Mouse (Mus musculus) G1E-ER4 (cell line): ENCODE measurements around the gene Fpgs. TPM values are rescaled to one million over a fixed set of nuclear protein-coding genes. Genes with fewer than 3 reads are reported as not detected.

Source experiments
- GATA1 ChIP-seq: IDR thresholded peaks from one replicate; pipeline ENCODE4 v1.8.0; 2012; ENCODE audit warnings: low read length, inconsistent platforms
- polyA plus RNA-seq: library from polyadenylated mRNA; stranded (reverse); fragments of >175 nt; gene quantifications from 2 replicates; pipeline ENCODE4 v1.2.3, GENCODE M21; 2012

Gene Fpgs
- polyA plus RNA-seq, 1 experiment: 172 TPM

DNA sequence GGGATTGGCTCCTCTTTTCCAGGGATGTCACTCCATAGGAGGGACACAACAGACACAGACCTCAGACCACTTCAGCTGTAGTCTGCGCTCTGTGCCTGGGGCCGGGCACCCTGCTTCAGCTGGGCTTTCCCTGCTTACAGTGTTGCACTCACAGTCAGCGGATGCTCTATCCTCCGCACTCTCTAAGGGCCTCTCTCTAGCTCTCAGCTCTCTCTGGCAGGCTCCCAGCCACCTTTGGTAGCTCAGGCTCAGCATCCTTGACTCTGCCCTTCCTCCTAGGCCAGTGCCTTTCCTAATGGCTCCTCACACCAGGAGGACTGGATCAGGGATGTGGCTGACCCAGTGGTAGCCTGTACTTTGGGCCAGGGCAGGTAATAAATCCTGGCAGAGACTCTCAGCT lies 28.0 kb upstream of the Fpgs start:
- no peak for TF ChIP-seq GATA1

DNA sequence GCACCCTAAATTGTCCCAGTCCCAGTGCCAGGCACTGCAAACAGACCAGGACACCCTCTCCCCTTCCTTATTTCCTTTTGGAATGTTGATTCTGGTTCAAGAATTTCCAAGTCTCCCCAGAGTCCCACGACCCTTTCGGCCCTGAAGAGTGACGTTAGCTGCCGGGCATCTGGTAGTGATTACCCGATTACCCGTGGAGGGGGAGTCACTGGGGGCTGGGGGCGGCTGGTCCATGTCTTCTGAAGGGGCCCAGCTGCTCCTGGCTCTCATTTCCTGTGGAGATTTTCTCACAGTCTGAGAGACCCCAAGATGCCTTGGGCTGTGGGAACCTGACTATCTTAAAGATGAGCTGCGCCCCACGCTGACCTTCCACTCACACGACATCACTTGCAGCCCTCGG lies 26.9 kb upstream of the Fpgs start:
- no peak for TF ChIP-seq GATA1

DNA sequence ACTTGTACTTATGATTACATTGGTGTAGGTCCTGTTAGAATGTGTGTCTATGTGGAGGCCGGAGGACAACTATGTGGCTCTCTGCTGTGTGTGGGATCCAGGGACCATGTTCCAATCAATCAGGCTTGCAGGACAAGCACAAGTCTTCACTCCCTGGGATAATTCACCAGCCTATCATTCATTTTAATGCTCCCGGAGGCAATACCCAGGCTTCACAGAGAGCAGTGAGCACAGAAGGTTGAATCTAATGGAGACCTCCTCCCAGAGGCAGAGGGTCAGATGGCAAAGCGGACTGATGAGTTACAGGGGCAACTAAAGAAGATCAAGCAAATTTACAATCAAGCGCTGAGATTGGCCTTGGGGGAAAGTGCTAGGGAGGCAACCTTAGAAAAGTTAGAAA lies 25.6 kb upstream of the Fpgs start:
- no peak for TF ChIP-seq GATA1

DNA sequence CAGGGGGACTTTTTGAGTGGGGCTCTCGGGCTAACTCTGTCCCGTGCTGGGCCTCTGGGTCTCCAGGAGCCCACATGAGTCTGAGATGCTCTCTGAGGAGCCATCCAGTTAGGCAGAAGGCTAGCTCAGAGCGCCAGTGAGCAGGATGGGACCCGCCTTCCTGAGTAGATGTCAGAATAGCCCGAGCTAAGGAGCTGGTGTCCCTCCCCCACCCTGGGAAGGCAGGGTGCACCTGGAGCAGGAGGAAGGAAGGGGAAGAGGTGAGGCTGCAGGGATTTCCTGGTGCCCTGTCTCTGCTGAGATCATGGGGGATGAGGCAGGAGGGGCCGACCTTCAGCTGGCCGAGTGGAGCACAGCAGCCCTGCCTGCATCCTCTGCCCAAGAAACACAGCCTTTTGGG lies 24.5 kb upstream of the Fpgs start:
- no peak for TF ChIP-seq GATA1

DNA sequence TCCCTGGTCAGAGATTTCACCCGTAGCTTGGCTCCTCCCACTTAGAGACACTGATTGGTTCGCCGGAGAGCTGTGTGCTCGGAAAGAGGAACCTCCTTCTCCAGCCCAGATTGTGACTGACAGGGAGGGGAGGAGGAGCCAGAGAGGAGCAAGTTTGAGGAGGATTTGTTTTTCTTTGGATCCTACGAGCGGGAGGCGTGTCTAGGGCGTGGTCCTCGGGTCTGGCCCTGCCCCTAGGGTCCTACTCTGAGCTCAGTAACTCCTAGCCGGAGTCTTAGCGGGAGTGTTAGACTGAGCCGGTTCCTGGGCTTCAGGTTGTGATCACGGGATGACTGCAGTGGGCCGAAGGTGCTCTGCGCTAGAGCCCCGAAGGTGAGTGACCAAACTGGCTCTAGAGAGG lies 23.5 kb upstream of the Fpgs start:
- TF ChIP-seq GATA1: no peak

DNA sequence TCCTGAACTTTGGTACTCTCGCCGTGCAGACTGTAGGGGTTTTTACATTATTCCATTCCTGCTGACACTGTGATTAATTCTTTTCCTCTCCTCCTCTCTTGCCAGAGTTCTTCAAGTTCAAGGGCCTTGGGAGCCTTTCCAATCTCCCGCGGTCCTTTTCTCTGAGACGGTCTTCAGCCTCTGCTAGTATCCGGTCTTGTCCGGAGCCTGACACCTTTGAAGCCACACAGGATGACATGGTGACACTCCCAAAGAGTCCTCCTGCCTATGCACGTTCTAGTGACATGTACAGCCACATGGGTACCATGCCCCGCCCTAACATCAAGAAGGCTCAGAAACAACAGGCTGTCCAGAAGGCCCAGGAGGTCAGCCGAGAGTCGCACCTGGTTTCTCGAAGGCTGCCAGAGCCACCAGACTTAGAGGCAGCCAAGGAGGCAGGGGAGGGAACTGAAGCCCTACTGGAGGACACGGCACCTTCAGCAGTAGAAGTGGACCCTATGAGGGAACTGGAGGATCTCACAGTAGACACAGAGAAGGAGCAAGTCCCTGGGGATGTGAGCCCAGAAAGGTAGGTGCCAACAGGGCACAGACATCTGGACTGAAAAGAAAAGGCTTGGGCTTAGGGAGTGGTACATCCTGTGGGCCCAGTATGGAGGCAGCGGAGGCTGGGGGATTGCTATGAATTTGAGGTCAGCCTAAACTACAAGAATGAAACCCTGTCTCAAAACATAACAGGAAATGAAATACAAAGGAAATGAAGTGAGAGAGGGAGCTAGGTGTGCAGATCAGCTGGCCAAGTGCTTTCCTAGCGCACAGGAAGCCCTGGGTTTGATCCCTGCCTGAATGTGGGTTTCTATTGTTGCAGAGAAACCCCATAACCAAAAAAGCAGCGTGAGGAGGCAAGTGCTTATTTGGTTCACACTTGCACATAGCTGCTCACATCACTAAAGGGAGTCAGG lies 21.2 kb upstream of the Fpgs start:
- no peak for TF ChIP-seq GATA1

DNA sequence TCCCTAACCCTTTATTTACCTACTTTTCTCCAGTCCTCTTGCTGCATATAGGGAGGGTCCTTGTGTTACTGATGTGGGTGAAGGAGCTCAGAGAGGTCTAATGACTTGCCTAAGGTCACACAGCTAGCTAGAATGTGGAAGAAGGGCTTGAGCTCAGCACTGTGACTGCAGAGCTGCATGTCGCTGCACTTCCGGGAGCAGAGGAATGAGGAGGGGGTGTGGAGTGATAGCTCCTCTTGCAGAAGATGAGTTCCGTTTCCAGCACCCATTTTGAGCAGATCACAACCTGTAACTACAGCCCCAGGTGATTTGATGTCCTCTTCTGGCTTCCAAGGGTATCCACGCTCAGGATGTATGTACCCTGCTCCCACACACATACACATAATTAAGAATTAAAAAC lies 20.2 kb upstream of the Fpgs start:
- no peak for TF ChIP-seq GATA1

DNA sequence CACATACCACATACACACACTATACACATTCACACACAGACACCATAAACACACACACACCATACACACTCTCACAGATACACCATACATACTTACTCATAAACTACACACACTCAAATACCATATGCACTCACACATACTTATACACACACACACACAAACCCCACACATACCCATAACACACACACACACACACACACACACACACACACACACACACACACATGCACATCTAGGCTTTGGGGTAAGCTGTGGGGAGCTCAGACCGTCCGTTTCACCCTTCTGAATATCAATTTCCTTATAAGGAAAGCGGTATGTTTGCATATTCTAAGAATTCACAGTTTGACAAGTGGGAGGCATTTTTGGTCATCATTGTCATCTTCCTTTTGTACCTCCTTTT lies 18.6 kb upstream of the Fpgs start:
- TF ChIP-seq GATA1: no peak

DNA sequence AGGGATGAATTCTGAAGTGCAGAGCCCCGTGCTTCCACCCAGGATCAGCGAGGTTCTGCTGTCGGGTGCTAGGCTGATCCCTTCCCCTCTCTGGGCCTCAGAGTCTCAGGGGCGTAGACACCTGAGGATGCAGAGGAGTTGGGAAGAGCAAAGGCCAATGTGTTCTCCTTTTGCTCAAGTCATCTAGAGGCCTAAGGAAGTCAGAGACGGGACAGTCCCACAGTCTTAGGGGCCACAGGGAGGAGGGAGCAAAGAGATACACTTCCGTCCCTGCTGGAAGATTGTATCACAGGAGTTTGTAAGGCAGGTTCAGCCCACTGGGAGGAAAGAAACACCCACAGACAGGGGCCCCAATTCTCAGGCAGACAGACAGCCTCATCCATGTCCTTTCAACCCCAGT lies 18.1 kb upstream of the Fpgs start:
- no peak for TF ChIP-seq GATA1

DNA sequence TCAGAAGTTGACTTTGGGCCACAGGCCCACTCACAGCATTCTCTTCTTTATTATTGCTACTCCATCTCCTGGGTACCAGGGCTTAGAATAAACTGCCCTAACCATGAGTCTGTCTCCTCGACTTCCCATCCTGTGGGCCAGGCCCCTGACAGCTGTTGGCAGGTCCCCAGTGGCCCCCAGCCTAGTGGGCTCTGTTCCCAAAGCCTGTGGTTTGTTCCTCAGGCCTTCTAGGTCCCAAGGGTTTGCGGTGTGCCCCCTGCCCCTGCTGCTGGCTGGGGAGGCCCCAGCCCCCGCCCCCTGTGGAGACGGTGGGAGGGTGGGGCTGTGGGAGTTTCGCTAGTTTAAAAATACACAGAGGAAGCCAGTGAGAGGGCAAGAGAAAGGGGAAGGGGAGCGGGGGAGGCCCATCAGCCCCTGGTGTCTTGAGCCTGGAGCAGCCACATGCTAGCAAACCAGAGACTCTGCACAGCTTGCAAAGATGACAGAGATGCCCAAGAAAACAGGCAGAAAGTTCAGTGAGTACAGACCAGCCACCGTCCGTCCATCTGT lies 16.8 kb upstream of the Fpgs start, which contains the start of gene Sh2d3c:
Gene Sh2d3c, plus strand, starts transcription at position 375 of the 549 bp plus-strand sequence.
- TF ChIP-seq GATA1: no peak

DNA sequence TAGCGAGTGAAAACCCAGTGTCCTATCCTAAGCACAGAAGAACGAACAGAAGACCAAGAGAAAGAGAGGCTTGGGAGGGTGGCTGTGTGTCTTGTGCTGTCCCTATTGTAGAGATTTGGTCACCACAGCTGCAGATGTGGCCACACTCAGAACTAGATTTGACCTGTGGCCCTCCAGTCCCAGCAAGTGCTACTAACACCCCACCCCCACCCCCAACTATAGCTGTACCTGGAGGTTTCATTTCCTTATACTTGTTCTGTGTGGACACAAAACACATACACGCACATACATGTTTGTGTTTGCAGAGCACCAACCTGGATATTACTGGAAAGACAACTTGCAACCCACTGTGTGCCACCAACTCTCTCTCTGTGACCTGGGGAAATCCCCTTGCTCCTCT lies 16.1 kb upstream of the Fpgs start:
- no peak for TF ChIP-seq GATA1

DNA sequence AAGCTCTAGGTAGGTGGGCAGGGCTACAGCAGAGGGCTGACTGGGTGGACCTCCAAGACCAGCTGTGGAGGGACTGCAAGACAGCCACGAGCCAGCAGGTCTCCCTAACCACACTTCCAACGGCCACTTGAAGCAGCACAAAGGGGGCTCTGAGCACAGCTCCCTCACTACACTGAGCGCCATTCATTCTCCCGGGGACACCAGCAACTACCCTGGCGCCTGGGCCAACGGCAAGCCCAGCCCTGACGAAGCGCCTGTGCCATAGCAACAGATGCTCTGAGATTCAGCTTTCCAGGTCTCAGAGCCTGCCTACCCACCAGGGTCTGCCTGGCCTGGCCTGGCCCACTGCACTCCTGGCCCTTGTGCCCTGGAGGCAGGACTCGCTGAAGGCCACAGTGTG lies 14.8 kb upstream of the Fpgs start:
- TF ChIP-seq GATA1: no peak

DNA sequence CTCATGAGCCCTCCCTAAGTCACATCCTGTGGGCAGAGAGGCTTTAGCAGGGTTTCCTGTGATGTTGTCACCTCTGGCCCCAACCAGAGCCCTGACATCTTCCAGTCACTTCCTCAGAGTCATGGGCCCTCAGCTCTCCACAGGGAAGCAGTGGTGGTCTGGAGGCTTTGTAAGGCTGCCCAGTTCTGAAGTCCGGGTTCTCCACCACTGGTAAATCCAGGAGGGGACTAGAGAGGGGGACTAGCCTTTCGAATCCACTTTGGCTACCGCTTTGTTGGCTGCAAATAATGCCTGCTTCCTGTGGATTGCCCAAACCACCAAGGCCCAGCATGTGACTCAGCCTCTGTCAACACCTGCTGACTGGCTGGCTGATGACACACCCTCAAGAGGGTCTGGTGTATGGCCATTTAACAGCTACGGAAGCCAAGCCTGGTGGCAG lies 11.1 kb upstream of the Fpgs start:
- TF ChIP-seq GATA1: no peak

DNA sequence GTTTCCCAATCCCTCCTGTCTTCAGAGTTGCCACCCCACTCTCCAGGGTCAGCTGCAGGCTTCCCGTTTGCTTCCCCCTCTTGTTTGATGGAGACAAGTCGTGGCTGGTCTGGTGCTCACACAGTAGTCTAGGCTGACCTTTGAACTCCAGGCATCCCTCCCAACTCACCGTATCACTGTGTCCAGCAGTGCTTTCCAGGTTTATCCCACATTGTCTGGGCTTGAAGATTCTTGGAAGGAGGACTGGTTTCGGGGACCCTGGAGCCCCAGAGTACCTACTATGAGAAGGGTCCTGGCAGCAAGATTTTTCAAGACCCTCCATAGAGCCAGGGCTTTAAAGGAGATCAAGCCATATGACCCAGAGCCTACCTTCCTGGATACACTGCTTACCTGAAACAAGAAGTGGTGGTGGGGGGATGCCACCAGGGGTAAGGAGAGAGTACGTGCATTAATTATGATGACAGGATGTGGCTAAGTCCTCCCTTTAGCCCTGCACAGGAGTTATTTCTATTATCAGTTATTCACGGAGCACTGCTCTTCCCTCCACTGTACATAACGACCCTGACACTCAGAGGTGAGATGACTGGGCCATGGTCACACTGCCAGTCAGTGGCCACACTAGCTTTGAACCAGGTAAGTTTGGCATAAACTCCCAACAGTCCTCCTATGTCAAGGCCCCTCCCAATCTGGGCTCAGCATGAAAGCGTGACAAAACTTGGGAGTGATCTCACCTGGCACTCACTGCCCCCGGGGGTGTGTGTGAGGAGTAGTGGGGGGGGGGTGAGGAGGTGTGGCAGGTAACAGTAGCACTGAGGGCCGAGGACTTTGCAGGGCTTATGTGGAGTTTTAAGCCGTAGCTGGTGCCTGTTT lies 10.4 kb upstream of the Fpgs start:
- TF ChIP-seq GATA1: no peak

DNA sequence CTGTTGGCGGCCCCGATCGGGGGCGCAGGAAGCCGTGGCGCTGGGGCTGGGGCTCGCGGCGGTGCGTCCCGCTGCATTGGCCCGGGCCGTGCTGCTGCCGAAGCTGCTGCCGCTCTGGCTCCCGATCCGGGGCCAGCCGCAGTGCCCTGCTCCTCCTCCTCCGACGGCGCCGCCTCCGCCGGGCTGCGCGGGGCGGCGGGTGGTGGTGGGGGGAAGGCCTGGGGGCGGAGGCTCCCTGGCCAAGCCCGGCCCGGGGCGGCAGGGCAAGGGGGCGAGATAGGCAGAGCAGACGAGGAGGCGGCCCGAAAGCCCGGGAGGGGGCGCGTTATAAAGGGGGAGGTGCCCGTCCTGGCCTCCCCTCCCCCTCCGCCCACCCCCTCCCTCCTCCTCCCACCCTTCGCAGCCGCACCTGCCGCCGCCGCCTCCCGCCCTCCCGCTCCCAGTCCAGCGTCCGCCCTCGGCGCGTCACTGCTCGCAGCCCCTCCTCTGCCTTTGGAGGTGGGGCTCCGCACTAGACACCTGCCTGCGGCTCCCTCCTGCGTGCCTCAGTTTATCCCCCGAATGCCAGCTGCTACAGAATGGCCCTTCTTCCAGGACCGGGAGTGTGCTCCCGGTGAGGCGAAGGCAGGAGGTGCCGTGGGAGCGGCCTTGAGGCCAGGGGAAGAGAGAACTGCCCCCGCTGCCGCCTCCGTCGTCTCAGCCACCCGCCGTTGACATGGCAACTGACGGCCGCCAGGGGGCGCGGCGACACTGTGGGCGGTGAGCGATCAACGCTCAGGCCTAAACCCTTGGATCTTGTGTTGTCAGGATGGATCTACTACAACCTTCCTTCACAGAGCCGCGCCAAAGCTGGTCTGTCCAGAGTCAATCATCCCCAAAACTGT lies 9.2 kb upstream of the Fpgs start, which contains the start of gene Cdk9:
Gene Cdk9, minus strand, starts transcription at position 143 of the 884 bp plus-strand sequence.
- TF ChIP-seq GATA1: no peak
